Mouse (Mus musculus) E14TG2a.4 (cell line): ENCODE measurements around the gene Rasl11a.
"Not testable (repeated sequence)": the region's sequence is repeated elsewhere in the genome, so short reads cannot be mapped to it uniquely, and the experiment has no call there.

Experiments
- H3K27me3 ChIP-seq: 2 replicates; pipeline ENCODE4 v1.6.1; 2014; ENCODE audit warnings: low read length, control low read depth; ENCODE audit not compliant: insufficient read depth
- H3K36me3 ChIP-seq: 2 replicates; pipeline ENCODE4 v1.6.1; 2014; ENCODE audit warnings: low read length, control low read depth; ENCODE audit not compliant: insufficient read depth
- H3K4me1 ChIP-seq: replicated peaks from 2 replicates; pipeline ENCODE4 v1.6.1; 2014; ENCODE audit warnings: low read depth, low read length, control low read depth
- H3K4me3 ChIP-seq: replicated peaks from 2 replicates; pipeline ENCODE4 v1.5.1; 2014; ENCODE audit warnings: mild to moderate bottlenecking, low read length
- H3K9me3 ChIP-seq: 2 replicates; pipeline ENCODE4 v1.6.1; 2014; ENCODE audit warnings: low read length, control low read depth
- CTCF ChIP-seq: conservative IDR thresholded peaks from 2 replicates; pipeline ENCODE4 v1.5.1; 2014; ENCODE audit warnings: low read length
- NANOG ChIP-seq: IDR thresholded peaks from 2 replicates; pipeline ENCODE4 v1.6.1; 2014; ENCODE audit warnings: borderline replicate concordance, low read length, mixed read lengths

The Rasl11a gene

GRCm38 (mm10) chr5:146892904-146893303, 48.0 kb downstream of the Rasl11a start:
- no peaks in the 10 kb centered on the region for H3K27me3 ChIP-seq
- peak; percentile 76; the same call in 1 of the 2 replicates for TF ChIP-seq NANOG
- no peak for TF ChIP-seq CTCF
- no peaks in the 10 kb centered on the region for H3K9me3 ChIP-seq
- H3K4me3 ChIP-seq: no peak overlapping the region
- peaks cover 11% of the 10 kb centered on the region; the same call in 1 of the 2 replicates for H3K36me3 ChIP-seq
- peaks cover 52% of the 10 kb centered on the region for H3K4me1 ChIP-seq

DNA sequence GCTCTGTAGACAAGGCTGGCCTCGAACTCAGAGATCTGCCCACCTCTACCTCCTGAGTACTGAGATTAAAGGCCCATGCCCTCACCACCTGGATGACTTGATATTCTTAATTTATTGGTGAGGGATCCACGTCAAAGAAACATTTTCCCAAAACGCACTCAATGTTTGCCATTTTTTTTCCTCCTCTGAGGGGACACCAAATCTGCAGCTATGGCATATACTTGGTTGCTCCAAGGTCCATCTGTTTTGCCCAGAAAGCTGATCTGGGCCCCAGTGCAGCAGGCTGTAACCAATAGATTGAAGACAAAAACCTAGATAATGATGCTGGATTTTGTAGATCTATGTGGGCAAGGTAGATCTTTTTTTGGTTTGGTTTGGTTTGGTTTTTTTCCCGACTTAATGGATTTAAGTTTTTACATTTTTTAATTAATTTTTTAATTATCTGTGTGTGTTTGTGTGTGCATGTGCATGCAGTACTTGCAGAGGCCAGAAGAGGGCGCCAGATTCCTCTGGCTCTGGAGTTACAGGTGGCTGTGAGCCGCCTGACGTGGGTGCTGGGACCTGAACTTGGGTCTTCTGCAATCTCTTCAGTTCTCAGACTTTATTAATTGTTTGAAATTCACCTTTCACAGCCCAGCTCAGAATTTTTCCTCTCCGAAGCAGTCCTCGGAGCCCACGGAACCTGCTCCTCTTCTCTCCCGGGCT, 48.8 kb downstream of the Rasl11a start:
- H3K4me1 ChIP-seq: peaks cover 59% of the 10 kb centered on the region
- no peak overlapping the region for H3K4me3 ChIP-seq
- no peaks in the 10 kb centered on the region for H3K9me3 ChIP-seq
- TF ChIP-seq NANOG (no peak), CTCF (peak; percentile 93)
- H3K27me3 ChIP-seq: no peaks in the 10 kb centered on the region
- peaks cover 11% of the 10 kb centered on the region; the same call in 1 of the 2 replicates for H3K36me3 ChIP-seq

GRCm38 (mm10) chr5:146895667-146896066, 50.8 kb downstream of the Rasl11a start:
- not testable (repeated sequence) for H3K27me3 ChIP-seq, H3K9me3 ChIP-seq
- H3K4me1 ChIP-seq: peaks cover 76% of the 10 kb centered on the region
- peaks cover 11% of the 10 kb centered on the region; the same call in 1 of the 2 replicates for H3K36me3 ChIP-seq
- peak overlapping the region; percentile 71 for H3K4me3 ChIP-seq

DNA sequence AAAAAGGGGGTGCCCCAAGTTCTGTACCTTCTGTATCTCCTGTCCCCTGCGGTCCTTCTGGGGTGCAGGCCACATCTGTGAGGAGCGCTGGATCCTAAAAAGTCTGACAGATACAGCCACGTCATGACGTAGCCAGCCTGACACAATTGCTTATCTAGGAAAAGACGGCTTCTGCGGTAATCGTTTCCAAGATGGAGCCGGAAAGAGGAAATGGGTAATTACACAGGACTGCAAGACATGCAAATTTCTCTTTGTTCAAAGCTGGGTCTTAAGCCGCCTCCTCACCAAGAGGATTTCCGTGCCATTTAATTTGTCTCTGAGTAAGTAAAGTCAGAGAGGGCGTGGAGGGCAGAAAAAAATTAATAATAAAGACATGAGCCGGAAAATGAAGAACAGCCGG, 52.1 kb downstream of the Rasl11a start:
- TF ChIP-seq NANOG: peak; percentile 78
- no peak for TF ChIP-seq CTCF
- no peaks in the 10 kb centered on the region for H3K27me3 ChIP-seq

More for the DNA sequence above, 52.1 kb downstream of the Rasl11a start:
- Histone ChIP-seq H3K9me3 (no peaks in the 10 kb centered on the region), H3K36me3 (peaks cover 11% of the 10 kb centered on the region; the same call in 1 of the 2 replicates), H3K4me3 (peak overlapping the region; percentile 71), H3K4me1 (peaks cover 81% of the 10 kb centered on the region)
